ENCODE assay signal across 9 mouse cellular contexts in genomic region chr6:30896986-30897327, GRCm38 (mm10). TPM values are rescaled to one million over a fixed set of nuclear protein-coding genes. Genes with fewer than 3 reads are reported as not detected.
A peak's percentile ranks its signal among the peaks of the same experiment; 100 is the strongest.
DNase-seq lines count a peak whose midpoint lies in the region; ATAC-seq and TF ChIP-seq lines count a peak whose summit lies in the region.
"Had no signal": no experiment of that assay in that cellular context is flagged by ENCODE, and none has a peak within 500 bp of the region (broad histone marks: within the 10 kb centered on the region; RNA-seq: fewer than 3 reads in every experiment).

No protein-coding gene starts in this region.

- no peaks in the 10 kb centered on the region; the same call in 1 of the 2 replicates for H3K36me3 ChIP-seq in heart, embryonic 13.5 days
- no peaks in the 10 kb centered on the region for H3K36me3 ChIP-seq in ES-E14 (ENCODE audit: control insufficient read depth, insufficient read depth, low read length, poor library complexity, severe bottlenecking)
- H3K36me3 ChIP-seq in forebrain, embryonic 15.5 days = no peaks in the 10 kb centered on the region
- H3K36me3 ChIP-seq in liver, embryonic 15.5 days (replicated peaks) = no peaks in the 10 kb centered on the region

- H3K27ac ChIP-seq in heart, embryonic 13.5 days (replicated peaks) = peak overlapping the region; percentile 97
- no peak overlapping the region for H3K27ac ChIP-seq in ES-E14 (ENCODE audit: insufficient read depth, low read depth, low read length, poor library complexity, severe bottlenecking)
- peak overlapping the region; percentile 99 for H3K27ac ChIP-seq in forebrain, embryonic 15.5 days (replicated peaks)
- peak overlapping the region; percentile 89 for H3K27ac ChIP-seq in liver, embryonic 15.5 days (replicated peaks)

- no peaks in the 10 kb centered on the region for H3K27me3 ChIP-seq in heart, embryonic 13.5 days (replicated peaks)
- no peaks in the 10 kb centered on the region for H3K27me3 ChIP-seq in forebrain, embryonic 15.5 days
- no peaks in the 10 kb centered on the region for H3K27me3 ChIP-seq in liver, embryonic 15.5 days

- H3K4me2 ChIP-seq in heart, embryonic 13.5 days = peak overlapping the region; percentile 79
- peak overlapping the region; percentile 64 for H3K4me2 ChIP-seq in forebrain, embryonic 15.5 days (replicated peaks)
- peak overlapping the region; percentile 88 for H3K4me2 ChIP-seq in liver, embryonic 15.5 days

- no peaks in the 10 kb centered on the region for H3K9me3 ChIP-seq in heart, embryonic 13.5 days
- no peaks in the 10 kb centered on the region for H3K9me3 ChIP-seq in ES-E14 (ENCODE audit: control insufficient read depth, insufficient read depth, low read depth, low read length)
- H3K9me3 ChIP-seq in forebrain, embryonic 15.5 days = no peaks in the 10 kb centered on the region
- H3K9me3 ChIP-seq in liver, embryonic 15.5 days (replicated peaks) = no peaks in the 10 kb centered on the region

- WGBS in heart, embryonic 13.5 days = 16% methylated on average over 8 of the region's 8 CpGs
- WGBS in forebrain, embryonic 15.5 days = 17% methylated on average over 8 of the region's 8 CpGs
- WGBS in liver, embryonic 15.5 days (ENCODE audit: insufficient replicate concordance) = 27% methylated on average over 8 of the region's 8 CpGs

- no peak for ATAC-seq in heart, embryonic 13.5 days (ENCODE audit: extremely low read depth, insufficient number of reproducible peaks, low FRiP score, low TSS enrichment)
- ATAC-seq in forebrain, embryonic 15.5 days (replicated peaks) = no peak
- ATAC-seq in liver, embryonic 15.5 days (ENCODE audit: insufficient read depth) = no peak; the same call in 1 of the 2 replicates

- in situ Hi-C loops in ES-E14 (cut with MboI; ENCODE audit: low sequenced_read_pairs in 2 of 2, unreplicated experiment in 2 of 2) = no loop called here

- no peak for DNase-seq in heart, postnatal 36 days
- DNase-seq in ES-E14 (ENCODE audit: low read depth, low spot score) = no peak
- no peak for DNase-seq in urinary bladder, adult 2 months (ENCODE audit: low spot score)
- DNase-seq in gastrocnemius, postnatal 10 days = no peak
- no peak for DNase-seq in adrenal gland, adult 2 months

- H3K9ac ChIP-seq in heart, embryonic 13.5 days = peak overlapping the region; percentile 92
- peak overlapping the region; percentile 40; the same call in 1 of the 2 replicates for H3K9ac ChIP-seq in ES-E14 (ENCODE audit: insufficient read depth, low read depth, low read length, poor library complexity, severe bottlenecking)
- peak overlapping the region; percentile 90 for H3K9ac ChIP-seq in forebrain, embryonic 15.5 days (replicated peaks)
- peak overlapping the region; percentile 86 for H3K9ac ChIP-seq in liver, embryonic 15.5 days

- intact Hi-C loops in heart, postnatal 36 days (cut with DNase I) = loop anchor here (5.0 kb wide), 3 partner anchors 205 to 495 kb away; partner anchors contain the start of genes Cep41 and Klhdc10

- peaks cover 14% of the 10 kb centered on the region for H3K4me1 ChIP-seq in heart, embryonic 13.5 days
- no peaks in the 10 kb centered on the region; a peak in 2 of 4 replicates for H3K4me1 ChIP-seq in ES-E14 (ENCODE audit: control insufficient read depth in 2 of 2, insufficient read depth in 2 of 2, low read length in 2 of 2, poor library complexity in 1 of 2)
- peaks cover 15% of the 10 kb centered on the region for H3K4me1 ChIP-seq in forebrain, embryonic 15.5 days
- peaks cover 25% of the 10 kb centered on the region for H3K4me1 ChIP-seq in liver, embryonic 15.5 days (replicated peaks)

- H3K4me3 ChIP-seq in heart, embryonic 13.5 days = peak overlapping the region; percentile 82
- H3K4me3 ChIP-seq in ES-E14 (ENCODE audit: insufficient read depth in 1 of 2, low read depth in 1 of 2, low read length in 2 of 2, poor library complexity in 1 of 2, severe bottlenecking in 1 of 2) = peak overlapping the region in 1 of 2 experiments; percentile 76; a peak in 2 of 4 replicates
- peak overlapping the region; percentile 93 for H3K4me3 ChIP-seq in forebrain, embryonic 15.5 days
- H3K4me3 ChIP-seq in liver, embryonic 15.5 days (replicated peaks) = peak overlapping the region; percentile 95

TF ChIP-seq in ES-E14, 5 proteins besides CTCF, POLR2A, EP300 and RAD21:
- TF ChIP-seq MAFK (IDR thresholded peaks at IDR 0.05; ENCODE audit: insufficient read depth, low read depth, low read length) (no peak), ZC3H11A (IDR thresholded peaks at IDR 0.05; ENCODE audit: borderline replicate concordance, low read depth, low read length) (no peak), CHD2 (IDR thresholded peaks at IDR 0.05; ENCODE audit: low read depth, low read length) (no peak), ZNF384 (IDR thresholded peaks at IDR 0.05; ENCODE audit: low read depth, low read length) (no peak), HCFC1 (IDR thresholded peaks at IDR 0.05; ENCODE audit: borderline replicate concordance, insufficient read depth, low read length) (no peak)

RNA-seq across cellular contexts. Expression of gene Copg2, which starts 0.4 kb away (rescaled TPM):
- 19.9 and 22.5 TPM in 2 replicates for polyA plus RNA-seq in heart, embryonic 13.5 days (2015; fragmentation: Nextera tagmentation; extraction: Ambion mirVana)
- 10 to 100 TPM; 40.1 to 41.5 TPM for total RNA-seq in heart, postnatal 36 days (2021)
- total RNA-seq in ES-E14 (2012; rRNA removed) = 33.0 and 35.7 TPM in 2 replicates
- polyA plus RNA-seq in forebrain, embryonic 15.5 days (2015; fragmentation: Nextera tagmentation; extraction: Ambion mirVana) = 25.6 and 27.2 TPM in 2 replicates
- 6.5 and 6.7 TPM in 2 replicates for polyA plus RNA-seq in liver, embryonic 15.5 days (2015; fragmentation: Nextera tagmentation; extraction: Ambion mirVana)
- 47.8 and 48.3 TPM in 2 replicates for polyA plus RNA-seq in urinary bladder, adult 2 months (2012; rRNA removed)
- total RNA-seq in gastrocnemius, postnatal 10 days (2021) = 10 to 100 TPM; 31.0 to 32.3 TPM
- total RNA-seq in adrenal gland, adult 2 months (2021) = 10 to 100 TPM; 62.3 to 67.5 TPM
- 3.6 and 5.0 TPM in 2 replicates for polyA plus RNA-seq in adrenal gland, adult 2 months (2012; rRNA removed)

RNA-seq across cellular contexts. Expression of gene Tsga13, which starts 18.4 kb away (rescaled TPM):
- polyA plus RNA-seq in heart, embryonic 13.5 days (2015; fragmentation: Nextera tagmentation; extraction: Ambion mirVana) = 0.22 TPM in 1 of 2 replicates, not detected in the other
- not detected for total RNA-seq in heart, postnatal 36 days (2021)
- total RNA-seq in ES-E14 (2012; rRNA removed) = not detected in 2 replicates
- 0.23 and 0.51 TPM in 2 replicates for polyA plus RNA-seq in forebrain, embryonic 15.5 days (2015; fragmentation: Nextera tagmentation; extraction: Ambion mirVana)
- polyA plus RNA-seq in liver, embryonic 15.5 days (2015; fragmentation: Nextera tagmentation; extraction: Ambion mirVana) = not detected in 2 replicates
- 0.13 TPM in 1 of 2 replicates, not detected in the other for polyA plus RNA-seq in urinary bladder, adult 2 months (2012; rRNA removed)
- total RNA-seq in gastrocnemius, postnatal 10 days (2021) = under 1 TPM; 0.21 to 0.77 TPM
- total RNA-seq in adrenal gland, adult 2 months (2021) = not detected
- polyA plus RNA-seq in adrenal gland, adult 2 months (2012; rRNA removed) = not detected in 2 replicates
- total RNA-seq: gastrocnemius, postnatal 25 days had no signal

Comparison
In these comparisons a context has a peak if more than half of its experiments do, and no peak if none do; other contexts are left out.
1. H3K9ac ChIP-seq: peak in every context shown above with its lines; median percentile 92 in heart, embryonic 13.5 days; 90 in forebrain, embryonic 15.5 days; 86 in liver, embryonic 15.5 days; 40 in ES-E14.